Mouse (Mus musculus) embryo, embryonic 10.5 days (tissue): ENCODE data around the gene Nol3.
"Not testable (repeated sequence)": the region's sequence is repeated elsewhere in the genome, so short reads cannot be mapped to it uniquely, and the experiment has no call there.

Experiments
- DNase-seq: peaks from one replicate; pipeline ENCODE4 v3.0.0-alpha.2; 2015; ENCODE audit warnings: low spot score

Gene Nol3

GRCm38 (mm10) chr8:105275840-105276239, at the start of gene Nol3:
Gene Nol3 (plus strand): TSS chr8:105276140.
- no peak for DNase-seq

- DNase-seq, result no peak
These were observed 44.2 kb upstream of the Nol3 start for GRCm38 (mm10) chr8:105231503-105232320.

GRCm38 (mm10) chr8:105232321-105232693, 43.6 kb upstream of the Nol3 start:
- DNase-seq, result not testable (repeated sequence)

GRCm38 (mm10) chr8:105233126-105233935, 42.6 kb upstream of the Nol3 start:
- DNase-seq, result no peak

- no peak for DNase-seq
These were observed 40.7 kb upstream of the Nol3 start for GRCm38 (mm10) chr8:105235206-105235605.

GRCm38 (mm10) chr8:105237442-105238142, 38.3 kb upstream of the Nol3 start:
- DNase-seq, result no peak

GRCm38 (mm10) chr8:105241016-105241415, 34.9 kb upstream of the Nol3 start:
- DNase-seq, result no peak

- no peak for DNase-seq
These were observed 24.0 kb upstream of the Nol3 start for GRCm38 (mm10) chr8:105251954-105252353.

GRCm38 (mm10) chr8:105252680-105253537, 23.0 kb upstream of the Nol3 start:
- no peak for DNase-seq

GRCm38 (mm10) chr8:105253766-105254151, 22.2 kb upstream of the Nol3 start:
- no peak for DNase-seq

GRCm38 (mm10) chr8:105254152-105254965, 21.6 kb upstream of the Nol3 start:
- peak; percentile 94 for DNase-seq

GRCm38 (mm10) chr8:105254966-105255350, 21.0 kb upstream of the Nol3 start, which contains the start of gene B3gnt9:
Gene B3gnt9 (minus strand): TSS chr8:105255153.
- DNase-seq, result peak; percentile 59

GRCm38 (mm10) chr8:105257318-105258114, 18.4 kb upstream of the Nol3 start:
- no peak for DNase-seq

GRCm38 (mm10) chr8:105258911-105259720, 16.8 kb upstream of the Nol3 start:
- peak; percentile 65 for DNase-seq

- DNase-seq, result peak; percentile 86
These were observed 16.1 kb upstream of the Nol3 start for GRCm38 (mm10) chr8:105259721-105260320.

GRCm38 (mm10) chr8:105260371-105261099, 15.4 kb upstream of the Nol3 start:
- no peak for DNase-seq

- DNase-seq, result no peak
These were observed 14.5 kb upstream of the Nol3 start for GRCm38 (mm10) chr8:105261326-105261980.
